Mouse (Mus musculus) urinary bladder, postnatal 25 days (tissue): Measurements from ENCODE around the gene Etv6.

Experiments
- DNase-seq: peaks from one replicate; pipeline ENCODE4 v3.0.0; 2022; ENCODE audit warnings: low spot score

The Etv6 gene

GRCm38 (mm10) chr6:134143649-134144097 is 108.2 kb downstream of the Etv6 start:
- no peak for DNase-seq

DNA sequence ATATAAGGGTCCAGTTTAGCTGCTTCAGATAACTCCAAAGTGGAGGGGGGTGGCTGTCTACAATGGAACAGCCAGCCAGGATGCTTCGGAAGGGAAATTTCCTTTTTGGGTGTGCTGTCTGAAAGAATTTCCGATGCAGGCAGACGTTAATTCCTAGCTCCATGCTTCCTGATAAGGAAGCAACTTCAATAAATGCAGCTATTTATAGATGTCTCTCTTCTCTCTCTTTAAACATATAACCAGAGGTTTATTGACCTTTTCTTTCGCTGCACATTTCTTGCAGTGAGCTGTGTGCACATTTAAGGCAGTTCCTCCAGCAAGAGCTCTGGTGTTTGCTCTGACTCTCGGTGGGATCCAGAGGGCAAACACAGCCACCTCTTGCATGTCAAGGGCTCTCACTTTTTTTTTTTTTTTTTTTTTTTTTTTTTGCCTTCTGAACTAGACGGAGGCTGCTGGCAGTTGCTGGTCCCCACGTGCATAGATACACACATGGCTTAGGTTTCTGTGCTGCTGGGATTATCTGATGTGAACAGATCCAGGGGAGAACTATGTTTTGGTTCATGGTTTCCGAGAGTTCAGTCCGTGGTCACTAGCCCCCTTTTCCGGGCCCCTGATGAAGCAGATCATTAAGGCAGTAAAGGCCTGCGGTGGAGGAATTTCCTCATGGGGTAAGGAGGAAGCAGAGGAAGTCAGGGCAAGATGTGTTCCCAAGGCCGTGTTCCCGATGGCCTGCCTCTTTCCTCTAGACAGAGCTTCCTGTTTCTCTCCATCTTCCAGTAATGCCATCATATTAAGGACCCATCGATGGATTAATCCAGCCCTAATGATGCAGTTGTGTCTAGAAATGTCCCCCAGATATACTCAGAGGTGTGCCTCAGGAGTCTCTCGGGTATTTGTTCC is 109.0 kb downstream of the Etv6 start:
- DNase-seq, result no peak

GRCm38 (mm10) chr6:134147596-134148442 is 112.3 kb downstream of the Etv6 start:
- DNase-seq, result no peak

DNA sequence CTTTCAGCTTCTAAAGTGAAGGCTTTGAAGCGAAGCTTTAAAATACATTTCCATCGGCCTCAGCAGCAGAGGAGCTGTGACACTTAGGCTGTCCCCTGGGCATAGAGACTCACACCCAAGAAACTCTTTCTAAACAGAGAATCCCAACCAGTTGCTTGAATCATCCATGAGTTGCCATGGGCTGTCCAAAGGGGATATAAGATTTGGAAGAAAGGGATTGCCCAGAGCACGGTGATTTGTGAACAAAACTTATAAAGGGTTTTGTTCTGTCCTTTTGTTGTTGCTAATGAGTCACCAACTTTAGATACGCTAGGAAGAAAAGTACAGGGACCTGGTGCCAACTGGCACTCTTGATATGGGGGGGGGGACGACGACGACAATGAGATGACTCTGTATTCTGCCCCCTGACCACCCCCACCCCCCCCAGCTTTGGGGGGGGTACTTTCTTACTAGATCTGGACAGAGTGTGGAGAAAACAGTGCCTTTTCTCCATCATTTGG is 113.0 kb downstream of the Etv6 start:
- DNase-seq, result no peak

- DNase-seq, result no peak
Measured at GRCm38 (mm10) chr6:134149606-134150005, 114.1 kb downstream of the Etv6 start.

GRCm38 (mm10) chr6:134151022-134151680 is 115.7 kb downstream of the Etv6 start:
- no peak for DNase-seq

- DNase-seq, result no peak
Measured at GRCm38 (mm10) chr6:134151853-134152505, 116.5 kb downstream of the Etv6 start.

- no peak for DNase-seq
Measured at GRCm38 (mm10) chr6:134152539-134152938, 117.0 kb downstream of the Etv6 start.

GRCm38 (mm10) chr6:134154746-134155145 is 119.2 kb downstream of the Etv6 start:
- DNase-seq, result no peak

GRCm38 (mm10) chr6:134155900-134156623 is 120.6 kb downstream of the Etv6 start:
- no peak for DNase-seq

- DNase-seq, result no peak
Measured at GRCm38 (mm10) chr6:134157533-134158115, 122.1 kb downstream of the Etv6 start.

DNA sequence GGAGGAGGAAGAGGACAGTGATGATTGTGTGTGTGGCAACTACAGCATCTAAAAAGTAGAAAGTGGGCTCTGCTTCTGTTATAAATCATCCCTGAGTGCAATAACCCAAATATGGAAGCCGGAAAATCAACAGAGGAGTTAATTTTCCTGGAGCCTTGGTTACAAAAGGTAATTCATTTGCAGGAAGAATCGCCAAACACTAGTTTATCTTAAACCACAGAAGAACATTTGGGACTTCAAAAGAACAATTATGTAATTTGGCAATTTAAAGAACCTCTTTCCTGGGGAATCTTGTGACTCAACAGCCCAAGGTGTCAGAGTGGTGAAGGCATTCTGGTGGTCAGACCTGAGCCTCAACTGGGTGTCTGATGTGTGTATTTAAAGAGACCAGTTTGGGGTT is 122.7 kb downstream of the Etv6 start:
- DNase-seq, result no peak

GRCm38 (mm10) chr6:134159672-134160071 is 124.2 kb downstream of the Etv6 start:
- no peak for DNase-seq

GRCm38 (mm10) chr6:134161040-134161439 is 125.5 kb downstream of the Etv6 start:
- no peak for DNase-seq

- DNase-seq, result no peak
Measured at GRCm38 (mm10) chr6:134163346-134163745, 127.8 kb downstream of the Etv6 start.

DNA sequence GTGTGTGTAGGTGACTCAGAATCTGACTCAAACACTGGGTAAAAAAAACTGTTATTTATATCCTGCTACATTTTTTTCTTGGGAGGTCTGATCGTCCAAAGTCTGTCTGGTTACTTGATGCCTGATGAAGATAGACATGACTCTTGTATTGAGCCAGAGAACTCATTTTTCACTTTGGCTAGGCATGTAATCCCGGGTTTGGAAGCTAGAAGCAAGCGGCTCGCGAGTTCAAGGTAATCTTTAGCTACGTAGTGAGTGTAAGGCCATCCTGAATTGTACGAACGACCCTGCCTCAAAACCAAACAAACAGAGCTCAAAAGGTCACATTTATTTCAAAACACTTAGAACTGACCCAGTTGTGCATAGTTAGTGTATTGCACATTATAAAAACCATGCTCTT is 128.9 kb downstream of the Etv6 start:
- DNase-seq, result no peak

DNA sequence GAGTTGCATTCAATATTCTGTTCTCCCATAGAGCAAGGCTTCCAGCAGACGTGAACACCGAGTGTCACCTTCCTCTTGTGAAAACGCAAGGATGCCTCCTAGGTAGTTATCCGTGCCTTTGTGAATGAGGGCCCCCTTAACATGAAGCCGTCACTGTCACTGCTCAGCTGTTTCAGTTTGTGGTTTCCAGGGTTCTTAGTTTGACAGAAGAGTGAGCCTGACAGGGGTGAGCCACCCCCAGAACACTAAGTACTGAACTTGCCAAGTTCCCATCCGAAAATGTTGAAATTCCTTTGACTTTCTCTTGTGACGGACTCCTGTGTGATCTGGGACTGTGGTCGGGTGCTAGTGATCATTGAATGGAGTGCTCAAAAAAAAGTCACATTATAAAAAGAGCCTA is 129.5 kb downstream of the Etv6 start:
- DNase-seq, result no peak

DNA sequence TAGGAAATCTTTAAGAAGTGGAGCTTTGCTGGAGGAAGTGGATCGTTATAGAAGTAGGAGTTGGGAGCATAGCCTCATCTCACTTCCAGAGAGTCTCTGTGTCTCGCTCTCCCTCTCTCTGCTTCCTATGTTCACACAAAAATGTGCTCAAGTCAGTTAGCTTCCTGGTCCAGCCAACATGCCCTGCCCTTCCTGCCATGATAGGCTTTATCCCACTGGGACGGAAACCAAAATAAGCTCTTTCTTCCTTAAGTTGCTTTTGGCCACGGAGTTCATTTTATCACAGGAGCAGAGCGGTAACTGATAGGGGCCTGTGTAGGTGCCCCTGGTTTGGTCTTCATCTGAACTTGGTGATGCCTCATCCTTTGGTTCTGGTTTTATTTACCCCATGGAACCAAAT is 132.5 kb downstream of the Etv6 start:
- DNase-seq, result no peak

- DNase-seq, result no peak
Measured at GRCm38 (mm10) chr6:134168799-134169198, 133.3 kb downstream of the Etv6 start.

DNA sequence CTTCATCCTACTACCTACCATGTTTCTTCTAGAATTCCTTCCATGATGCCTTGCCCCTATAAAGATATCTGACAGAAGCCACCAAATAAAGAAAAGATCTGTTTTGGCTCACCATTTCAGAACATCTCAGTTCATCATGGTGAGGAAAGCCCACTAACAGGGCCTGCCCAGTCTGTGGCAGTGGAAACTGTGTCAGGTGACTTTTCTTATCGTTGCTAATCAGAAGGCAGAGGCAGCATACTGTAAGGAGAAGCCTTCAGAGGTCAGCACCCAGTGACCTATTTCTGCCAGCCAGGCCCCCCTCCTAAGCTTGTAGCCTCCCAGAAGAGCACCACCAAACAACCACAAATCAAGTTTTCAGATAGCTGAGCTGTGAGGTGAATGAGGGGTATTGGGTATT is 135.7 kb downstream of the Etv6 start:
- no peak for DNase-seq
